Mouse (Mus musculus) cerebellum, adult (tissue): ENCODE measurements around the gene Hmga1.

Experiments
- ATAC-seq: cut with Nextera tagmentation; 2 replicates; pipeline ENCODE4 v1.9.2; 2017; ENCODE audit warnings: mild to moderate bottlenecking, moderate library complexity, mixed read lengths; ENCODE audit not compliant: insufficient number of reproducible peaks, low FRiP score, low TSS enrichment

Hmga1 gene

DNA sequence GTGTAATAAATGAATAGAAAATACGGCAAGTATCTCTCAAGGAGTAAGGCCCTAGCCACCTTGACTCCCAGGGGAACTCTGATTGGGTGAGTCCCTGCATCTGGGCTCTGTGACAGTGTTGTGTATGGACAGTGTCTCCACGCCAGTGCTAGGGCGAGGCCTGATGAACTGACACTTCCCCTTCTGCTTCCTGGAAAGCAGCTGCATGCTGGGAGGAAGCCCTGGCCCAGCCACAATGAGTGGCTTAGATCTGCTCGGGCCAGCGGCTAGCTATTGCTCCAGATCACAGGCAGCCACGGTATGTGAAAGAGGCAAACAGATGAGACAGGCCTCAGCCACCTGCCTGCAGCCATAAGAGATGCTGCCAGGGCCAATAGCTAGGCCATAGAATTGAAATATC is 29.1 kb upstream of the Hmga1 start:
- no peak for ATAC-seq

DNA sequence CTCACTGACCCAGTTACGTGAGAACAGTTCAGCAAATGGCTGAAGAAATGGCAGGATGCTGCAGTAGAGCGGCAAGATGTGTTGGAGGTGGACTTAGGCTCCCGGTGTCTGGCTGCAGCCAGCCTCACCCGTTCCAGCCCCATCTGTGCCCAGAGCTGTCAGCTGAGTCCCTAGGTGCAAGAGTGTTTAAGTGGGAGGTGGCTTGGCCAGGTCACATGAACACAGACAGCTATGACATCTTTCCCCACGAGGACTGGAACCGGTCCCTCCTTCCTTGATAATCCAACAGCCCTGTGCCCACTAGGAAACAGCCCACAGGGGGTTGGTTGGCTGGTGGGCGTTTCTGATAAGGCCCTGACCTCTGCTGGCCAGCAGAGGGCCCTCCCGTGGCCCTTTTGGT is 28.3 kb upstream of the Hmga1 start:
- no peak for ATAC-seq

DNA sequence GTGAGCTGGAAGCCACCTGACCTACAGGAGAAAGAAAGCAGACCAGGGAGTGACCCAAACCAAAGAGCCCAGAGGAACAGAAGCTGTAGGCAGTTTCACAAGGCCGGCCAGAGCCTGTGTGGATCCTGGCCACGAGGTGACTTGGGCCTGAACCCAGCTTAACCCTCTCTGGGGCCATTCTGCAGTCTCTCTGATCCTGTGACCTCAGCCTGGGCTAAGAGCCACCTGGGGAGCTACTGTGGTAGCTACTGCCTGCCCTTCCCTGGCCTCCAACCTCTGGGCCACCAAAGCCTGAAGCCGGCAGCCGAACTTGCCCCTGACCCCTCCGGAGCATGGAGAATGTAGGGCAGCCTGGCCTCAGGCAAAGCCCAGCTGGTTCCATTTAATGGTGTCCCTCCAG is 27.5 kb upstream of the Hmga1 start:
- peak; percentile 31; the same call in 1 of the 2 replicates for ATAC-seq

DNA sequence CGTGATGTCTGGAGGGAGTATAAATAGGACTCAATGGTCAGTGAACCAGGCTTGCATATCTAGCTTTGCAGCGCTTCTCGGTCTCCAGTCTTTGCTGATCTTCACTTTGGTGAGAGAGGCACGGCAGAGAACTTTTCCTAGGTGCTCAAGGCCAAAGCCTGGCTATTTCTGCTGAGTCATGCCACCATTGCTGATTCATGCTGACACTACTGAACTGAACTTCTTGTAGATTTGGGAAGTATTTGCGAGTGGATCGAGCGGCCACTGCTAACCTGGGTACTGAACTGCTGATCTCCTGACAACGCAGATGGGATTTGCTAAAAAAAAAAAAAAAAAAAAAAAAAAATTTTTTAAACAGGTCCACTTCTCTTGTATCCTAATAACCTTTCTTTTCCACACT is 24.2 kb upstream of the Hmga1 start:
- no peak for ATAC-seq

GRCm38 (mm10) chr17:27533354-27533753 is 22.9 kb upstream of the Hmga1 start:
- ATAC-seq, result no peak

GRCm38 (mm10) chr17:27534718-27535117 is 21.6 kb upstream of the Hmga1 start:
- peak; percentile 52; the same call in 1 of the 2 replicates for ATAC-seq

DNA sequence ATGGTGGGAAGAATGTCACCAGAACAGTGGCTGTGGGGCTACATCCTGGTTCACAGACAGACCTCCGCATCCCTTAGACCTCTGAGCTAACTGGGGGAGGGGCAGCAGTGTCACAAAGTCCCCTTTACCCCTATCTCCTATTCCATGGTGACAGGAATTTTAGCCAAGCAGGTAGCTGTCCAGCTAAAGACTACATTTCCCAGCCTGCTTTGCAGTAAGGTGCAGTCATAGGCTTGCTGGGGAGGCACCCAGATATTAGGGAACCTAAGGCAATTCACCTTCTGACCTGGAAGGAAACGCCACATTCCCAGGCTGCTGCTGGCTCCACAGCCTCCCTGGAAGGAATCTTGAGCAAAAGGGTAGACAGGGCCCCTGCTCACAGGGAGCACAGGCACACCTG is 15.0 kb upstream of the Hmga1 start:
- no peak for ATAC-seq

GRCm38 (mm10) chr17:27541984-27542383 is 14.3 kb upstream of the Hmga1 start:
- ATAC-seq, result no peak

DNA sequence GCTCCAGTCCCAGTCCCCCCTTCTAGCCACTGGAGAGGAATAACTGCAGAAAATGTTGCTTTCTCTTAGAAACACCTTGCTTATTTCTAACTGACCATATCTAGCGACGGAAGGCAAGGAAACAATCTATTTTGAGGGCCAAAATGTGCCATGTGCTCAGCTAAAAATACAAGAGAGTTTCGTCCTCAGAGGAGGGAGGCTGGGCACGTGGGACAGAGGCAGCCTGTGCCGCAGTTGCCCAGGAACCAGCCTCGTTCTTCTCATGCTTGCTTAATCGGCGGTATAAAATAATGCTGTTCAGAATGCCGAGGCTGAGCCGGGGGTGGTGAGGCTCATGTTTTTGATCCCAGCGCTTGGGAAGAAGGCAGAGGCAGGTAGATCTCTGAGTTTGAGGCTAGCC is 11.7 kb upstream of the Hmga1 start:
- ATAC-seq, result no peak

DNA sequence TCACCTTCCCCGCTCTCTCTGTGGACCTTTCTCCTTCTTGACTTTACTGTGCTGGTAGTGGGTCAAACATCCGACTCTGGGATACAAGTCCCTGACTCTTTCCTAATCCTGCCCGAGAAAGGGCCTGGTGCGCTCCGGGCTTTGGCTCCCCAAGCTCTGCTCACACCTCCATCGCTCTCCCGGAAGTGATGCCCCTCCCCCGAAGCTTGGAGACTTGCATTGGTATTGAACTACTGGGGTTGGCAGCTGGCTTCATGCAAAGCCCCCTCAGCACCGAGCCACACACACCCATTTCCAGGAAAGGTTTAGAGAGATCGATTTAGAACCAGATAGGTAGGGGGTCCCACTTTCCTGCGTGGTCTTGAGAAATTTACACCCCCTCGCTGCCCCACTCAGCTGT is 10.3 kb upstream of the Hmga1 start:
- no peak for ATAC-seq

DNA sequence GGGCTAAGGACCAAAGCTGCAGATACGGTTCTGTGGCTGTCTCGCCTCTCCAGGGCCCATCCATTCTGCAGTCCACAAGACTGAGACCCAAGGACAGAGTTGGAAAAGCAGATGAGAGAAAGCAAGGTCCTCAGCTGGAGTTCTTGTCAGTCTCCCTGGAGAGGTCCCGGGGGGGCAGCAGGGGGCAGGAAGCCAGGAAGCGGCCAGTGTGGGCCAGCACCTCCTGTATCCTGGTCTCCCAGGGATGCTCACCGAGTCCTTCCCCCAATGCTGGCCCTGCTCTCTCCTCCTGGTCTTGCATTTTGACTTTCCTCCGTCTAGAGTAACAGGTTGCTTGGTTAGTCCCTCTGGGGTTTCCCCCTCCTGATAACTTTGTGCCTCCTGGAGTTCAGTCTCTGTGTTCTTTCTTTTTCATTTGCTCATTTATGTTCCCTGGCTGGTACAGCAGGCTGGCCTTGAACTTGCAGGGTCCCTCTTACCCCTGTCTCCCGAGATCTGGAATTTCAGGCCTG is 9.7 kb upstream of the Hmga1 start:
- ATAC-seq, result no peak

DNA sequence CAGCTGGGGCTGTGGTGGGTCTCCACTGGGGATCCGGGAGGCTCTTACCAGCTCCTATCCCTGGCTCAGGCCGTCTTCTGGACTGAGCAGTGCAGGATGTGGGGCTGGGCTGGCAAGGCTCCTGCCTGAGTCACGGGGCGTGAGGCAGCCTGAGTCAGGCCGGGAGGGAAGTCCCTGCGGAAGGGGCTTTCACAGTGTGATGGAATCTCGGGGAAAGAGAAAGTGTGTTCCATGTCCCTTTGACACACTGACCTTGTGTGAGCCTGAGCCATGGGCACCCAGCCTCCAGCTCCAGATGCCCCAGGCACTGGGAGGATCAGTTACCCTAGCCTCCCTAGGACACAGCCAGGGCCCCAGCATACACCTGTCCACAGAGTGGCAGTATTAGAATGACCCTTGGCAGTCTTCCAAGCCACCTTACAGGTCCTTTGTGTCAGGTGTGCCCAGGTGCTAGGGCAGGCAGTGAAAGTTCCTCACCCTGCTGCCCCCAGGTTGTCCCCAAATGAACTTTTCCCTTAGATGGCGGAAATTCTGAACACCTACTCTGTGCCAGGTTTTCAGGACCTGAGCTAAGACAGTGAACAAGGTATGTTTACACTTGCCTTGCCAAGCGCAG is 8.9 kb upstream of the Hmga1 start:
- ATAC-seq, result no peak

DNA sequence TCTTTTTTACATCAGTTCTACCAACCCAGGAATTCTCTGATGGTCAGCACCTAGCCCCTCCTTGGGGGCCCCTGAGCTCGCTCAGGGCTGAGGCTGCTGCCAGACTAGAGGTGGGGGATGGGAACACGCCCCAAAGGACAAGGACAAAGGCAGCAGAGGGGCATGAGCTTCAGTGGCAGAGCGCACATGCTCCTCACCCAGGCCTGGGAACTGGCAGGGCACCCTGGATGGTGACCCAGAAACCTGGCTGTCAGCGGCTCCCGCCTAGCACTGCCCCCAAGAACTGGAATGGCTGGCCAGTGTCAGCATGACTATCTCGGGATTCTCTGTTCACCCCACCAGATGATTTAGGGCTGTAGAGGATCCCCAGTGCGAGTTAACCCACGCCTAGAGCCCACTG is 7.1 kb upstream of the Hmga1 start:
- ATAC-seq, result no peak

- ATAC-seq, result no peak
Measured at GRCm38 (mm10) chr17:27551393-27551940, 4.8 kb upstream of the Hmga1 start.

GRCm38 (mm10) chr17:27552215-27553201 is 3.8 kb upstream of the Hmga1 start:
- ATAC-seq, result no peak

DNA sequence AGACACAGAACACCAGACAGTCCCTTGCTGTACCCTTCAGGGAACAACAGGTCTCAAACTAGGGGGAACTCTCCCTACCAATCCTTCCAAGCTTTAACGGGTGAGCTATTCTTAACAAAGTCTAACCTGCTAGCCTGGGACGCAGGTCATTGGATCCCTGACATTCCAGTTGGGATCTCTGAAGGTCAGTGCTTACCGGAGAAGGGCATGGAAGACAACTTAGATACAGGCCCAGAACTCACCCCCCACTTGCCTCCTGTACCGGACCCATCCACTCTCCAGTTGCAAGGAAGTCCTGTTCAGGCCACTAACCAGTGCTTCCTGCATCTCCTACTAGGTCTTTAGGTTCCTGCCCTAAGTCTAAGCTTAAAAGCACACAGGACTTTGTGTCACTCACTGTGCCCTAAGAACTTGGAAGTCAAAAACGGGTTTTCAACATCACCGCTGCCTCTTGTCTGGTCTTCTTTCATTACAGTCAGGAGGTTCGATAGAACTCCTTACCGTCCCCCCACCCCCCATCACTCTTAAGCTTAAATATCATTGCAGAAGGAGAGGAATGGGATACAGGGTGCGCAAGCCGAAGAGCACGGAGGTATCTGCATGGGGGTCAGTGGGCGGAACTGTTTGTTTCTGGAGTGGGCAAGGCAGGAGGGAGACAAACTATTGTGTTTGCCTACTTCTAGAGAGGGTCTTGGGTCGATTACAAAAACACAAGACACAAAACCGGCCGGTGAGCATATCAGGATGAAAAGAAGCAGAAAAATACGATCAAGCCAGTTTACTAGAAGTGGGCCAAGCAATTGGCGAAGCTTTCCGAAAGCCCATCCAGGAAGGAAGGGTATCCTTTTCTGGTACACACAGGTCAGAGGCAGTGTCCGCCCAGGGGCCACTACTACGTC is 2.0 kb upstream of the Hmga1 start:
- no peak for ATAC-seq

DNA sequence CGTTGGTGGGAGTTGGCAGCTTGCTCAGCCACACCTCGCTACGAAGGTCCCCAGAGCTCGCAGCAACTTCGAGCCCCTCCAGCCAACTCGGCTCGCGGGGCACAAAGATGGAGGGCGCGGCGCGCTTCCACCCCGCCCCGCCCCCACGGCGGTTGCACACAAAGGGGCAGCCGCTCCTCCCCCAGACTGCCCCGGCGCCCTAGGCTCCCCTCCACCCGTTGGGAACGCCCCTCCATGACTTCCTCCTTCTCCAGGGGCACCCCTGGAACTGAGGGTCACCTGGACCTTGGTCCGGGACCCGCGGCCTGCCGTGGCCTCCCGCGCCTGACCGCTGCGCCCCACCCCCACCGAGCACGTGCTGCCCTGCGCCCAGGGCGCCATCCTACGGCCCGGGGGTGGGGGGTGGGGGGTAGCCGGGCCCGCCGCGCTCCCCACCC is 1.2 kb upstream of the Hmga1 start:
- ATAC-seq, result no peak

- ATAC-seq, result no peak
Measured at GRCm38 (mm10) chr17:27555512-27556172, 655 bp upstream of the Hmga1 start.

GRCm38 (mm10) chr17:27557181-27557926 is 1.1 kb downstream of the Hmga1 start:
- ATAC-seq, result no peak
